Mouse (Mus musculus): ENCODE measurements at regions not wholly inside any gene's neighbourhood (a gene's known extent, or its start where the extent isn't known, plus 50 kb on each side); places are given as distances from the start of the nearest gene placed in this dataset.
"Not testable (repeated sequence)": the region's sequence is repeated elsewhere in the genome, so short reads cannot be mapped to it uniquely, and the experiment has no call there.

DNA sequence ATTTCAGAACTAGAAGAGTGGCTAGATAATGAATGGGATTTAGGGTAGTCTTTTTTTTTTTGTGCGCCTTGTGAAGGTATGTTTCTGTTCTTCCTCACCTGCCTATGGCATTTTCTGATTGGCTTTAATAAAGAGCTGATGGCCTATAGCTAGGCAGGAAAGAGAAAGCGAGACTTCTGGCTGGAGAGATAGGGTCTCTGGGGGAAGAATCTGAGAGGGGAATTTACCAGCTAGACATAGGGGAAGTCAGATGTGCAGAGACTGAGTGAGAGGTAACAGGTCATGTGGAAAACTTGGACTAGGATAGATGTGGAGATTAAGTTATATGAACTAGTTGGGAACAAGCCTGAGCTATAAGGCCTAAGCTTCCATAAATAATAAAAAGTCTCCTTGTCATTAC lies 129.7 kb upstream of the Max start:
- 87% methylated on average over 2 of the region's 2 CpGs for WGBS
- Histone ChIP-seq H3K9me3 (ENCODE audit: control insufficient read depth, low read length) (no peaks in the 10 kb centered on the region), H3K4me2 (replicated peaks; ENCODE audit: low read depth, low read length, severe bottlenecking) (no peak overlapping the region), H3K27me3 (ENCODE audit: control insufficient read depth, insufficient read depth, low read length) (no peaks in the 10 kb centered on the region), H3K4me1 (ENCODE audit: control insufficient read depth, insufficient read depth, low read length) (no peaks in the 10 kb centered on the region; the same call in 1 of the 2 replicates), H3K4me3 (replicated peaks; ENCODE audit: low read length) (no peak overlapping the region), H3K27ac (replicated peaks; ENCODE audit: low read depth, low read length) (no peak overlapping the region), H3K9ac (ENCODE audit: low read depth, low read length, severe bottlenecking) (no peak overlapping the region), H3K36me3 (ENCODE audit: control insufficient read depth, insufficient read depth, low read length) (no peaks in the 10 kb centered on the region)
- DNase-seq (ENCODE audit: low spot score) (no peak), ATAC-seq (ENCODE audit: low FRiP score, low read depth) (no peak)
- no peak for TF ChIP-seq POLR2A (IDR thresholded peaks at IDR 0.05; ENCODE audit: borderline replicate concordance, extremely low read depth, insufficient read depth, insufficient read length)

DNA sequence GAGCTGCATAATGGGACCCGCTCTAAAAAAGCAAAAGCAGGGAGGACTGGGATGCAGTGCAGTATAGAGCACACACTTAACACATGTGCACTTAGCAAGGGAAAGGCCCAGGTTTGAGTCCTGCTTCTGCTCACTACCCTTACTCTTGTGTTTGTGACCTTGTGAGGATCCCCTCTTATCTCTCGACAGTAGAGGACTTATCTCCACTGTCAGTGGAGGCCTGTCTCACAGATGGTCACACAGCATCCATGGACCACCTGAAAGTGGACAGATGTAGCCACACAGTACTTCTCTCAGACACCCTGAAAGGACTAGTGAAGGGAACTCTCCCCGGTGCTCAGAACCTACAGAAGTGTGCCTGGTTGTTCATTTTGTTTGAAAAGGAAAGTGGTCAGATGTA lies 128.5 kb upstream of the Max start:
- Histone ChIP-seq H3K9me3 (ENCODE audit: control insufficient read depth, low read length) (no peaks in the 10 kb centered on the region), H3K4me3 (replicated peaks; ENCODE audit: low read length) (no peak overlapping the region), H3K4me2 (replicated peaks; ENCODE audit: low read depth, low read length, severe bottlenecking) (no peak overlapping the region), H3K4me1 (ENCODE audit: control insufficient read depth, insufficient read depth, low read length) (no peaks in the 10 kb centered on the region; the same call in 1 of the 2 replicates), H3K36me3 (ENCODE audit: control insufficient read depth, insufficient read depth, low read length) (no peaks in the 10 kb centered on the region), H3K27me3 (ENCODE audit: control insufficient read depth, insufficient read depth, low read length) (no peaks in the 10 kb centered on the region), H3K27ac (replicated peaks; ENCODE audit: low read depth, low read length) (no peak overlapping the region), H3K9ac (ENCODE audit: low read depth, low read length, severe bottlenecking) (no peak overlapping the region)
- 85% methylated on average over 3 of the region's 3 CpGs for WGBS
- ATAC-seq (ENCODE audit: low FRiP score, low read depth) (no peak), DNase-seq (ENCODE audit: low spot score) (no peak)
- no peak for TF ChIP-seq POLR2A (IDR thresholded peaks at IDR 0.05; ENCODE audit: borderline replicate concordance, extremely low read depth, insufficient read depth, insufficient read length)

DNA sequence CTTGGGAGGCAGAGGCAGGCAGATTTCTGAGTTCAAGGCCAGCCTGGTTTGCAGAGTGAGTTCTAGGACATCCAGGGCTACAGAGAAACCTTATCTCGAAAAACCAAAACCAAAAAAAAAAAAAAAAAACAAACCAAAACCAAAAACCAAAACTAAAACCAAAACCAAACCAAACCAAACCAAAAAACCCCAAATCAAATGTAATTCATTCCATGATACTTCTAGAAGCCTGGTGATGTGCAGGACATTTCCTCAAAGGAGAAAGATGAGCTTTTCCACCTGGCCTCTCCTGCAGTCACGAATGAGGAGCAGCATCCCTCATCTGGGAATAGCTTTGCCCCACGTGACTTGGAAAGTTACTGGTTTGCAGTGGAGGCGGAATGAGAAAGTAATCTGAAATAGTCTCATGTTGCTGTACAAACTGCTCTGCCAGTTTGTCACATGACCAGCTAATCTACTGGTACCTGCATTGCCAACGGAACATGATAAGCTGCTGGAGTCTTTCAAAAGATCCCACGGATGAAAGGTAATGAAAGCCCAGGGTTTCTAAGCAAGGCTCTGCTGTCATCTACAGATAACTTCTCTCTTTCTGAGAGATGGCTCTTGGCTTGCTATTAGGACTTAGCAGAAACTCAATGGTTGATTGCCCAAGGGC lies 127.8 kb upstream of the Max start:
- Histone ChIP-seq H3K9me3 (ENCODE audit: control insufficient read depth, low read length) (no peaks in the 10 kb centered on the region), H3K4me3 (replicated peaks; ENCODE audit: low read length) (no peak overlapping the region), H3K27me3 (ENCODE audit: control insufficient read depth, insufficient read depth, low read length) (no peaks in the 10 kb centered on the region), H3K9ac (ENCODE audit: low read depth, low read length, severe bottlenecking) (no peak overlapping the region), H3K4me2 (replicated peaks; ENCODE audit: low read depth, low read length, severe bottlenecking) (no peak overlapping the region), H3K4me1 (ENCODE audit: control insufficient read depth, insufficient read depth, low read length) (no peaks in the 10 kb centered on the region; the same call in 1 of the 2 replicates), H3K27ac (replicated peaks; ENCODE audit: low read depth, low read length) (no peak overlapping the region), H3K36me3 (ENCODE audit: control insufficient read depth, insufficient read depth, low read length) (no peaks in the 10 kb centered on the region)
- TF ChIP-seq POLR2A (IDR thresholded peaks at IDR 0.05; ENCODE audit: borderline replicate concordance, extremely low read depth, insufficient read depth, insufficient read length), result no peak
- DNase-seq (ENCODE audit: low spot score), result no peak
- no peak for ATAC-seq (ENCODE audit: low FRiP score, low read depth)
- WGBS, result 85% methylated on average over 6 of the region's 6 CpGs

DNA sequence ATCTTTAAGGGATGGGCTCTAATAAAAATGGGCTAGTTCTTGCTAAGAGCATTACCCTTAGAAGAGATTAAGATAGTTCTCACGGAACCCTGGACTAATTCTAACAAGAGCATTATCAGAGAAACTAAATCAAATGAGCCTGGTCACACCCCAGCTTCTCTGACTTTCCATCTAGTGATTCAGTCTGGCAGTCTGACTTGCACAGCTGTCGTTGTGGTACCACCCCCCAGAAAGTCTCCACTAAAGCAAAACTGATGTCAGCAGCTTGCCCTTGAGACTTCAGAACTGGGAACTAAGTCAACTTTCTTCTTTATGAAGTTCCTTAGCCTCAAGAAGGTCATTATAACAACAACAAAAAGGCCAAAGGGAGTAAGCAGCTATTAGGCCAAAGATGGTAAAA lies 126.5 kb upstream of the Max start:
- WGBS, result 71% methylated on average over 2 of the region's 2 CpGs
- TF ChIP-seq POLR2A (IDR thresholded peaks at IDR 0.05; ENCODE audit: borderline replicate concordance, extremely low read depth, insufficient read depth, insufficient read length), result no peak
- no peak for ATAC-seq (ENCODE audit: low FRiP score, low read depth)

GRCm38 (mm10) chr12:77086931-77087330 lies 124.9 kb upstream of the Max start:
- not testable (repeated sequence) for H3K4me3 ChIP-seq (replicated peaks; ENCODE audit: low read length); H3K9ac ChIP-seq (ENCODE audit: low read depth, low read length, severe bottlenecking); DNase-seq (ENCODE audit: low spot score); H3K36me3 ChIP-seq (ENCODE audit: control insufficient read depth, insufficient read depth, low read length); H3K9me3 ChIP-seq (ENCODE audit: control insufficient read depth, low read length); H3K4me1 ChIP-seq (ENCODE audit: control insufficient read depth, insufficient read depth, low read length); H3K27ac ChIP-seq (replicated peaks; ENCODE audit: low read depth, low read length); H3K4me2 ChIP-seq (replicated peaks; ENCODE audit: low read depth, low read length, severe bottlenecking); H3K27me3 ChIP-seq (ENCODE audit: control insufficient read depth, insufficient read depth, low read length); ATAC-seq (ENCODE audit: low FRiP score, low read depth)
- 90% methylated on average over 1 of the region's 1 CpGs for WGBS

More for the DNA sequence above, 126.5 kb upstream of the Max start:
- H3K4me3 ChIP-seq (replicated peaks; ENCODE audit: low read length), result no peak overlapping the region
- H3K36me3 ChIP-seq (ENCODE audit: control insufficient read depth, insufficient read depth, low read length), result no peaks in the 10 kb centered on the region
- no peak overlapping the region for H3K27ac ChIP-seq (replicated peaks; ENCODE audit: low read depth, low read length)
- no peak overlapping the region for H3K9ac ChIP-seq (ENCODE audit: low read depth, low read length, severe bottlenecking)
- no peaks in the 10 kb centered on the region; the same call in 1 of the 2 replicates for H3K4me1 ChIP-seq (ENCODE audit: control insufficient read depth, insufficient read depth, low read length)
- no peaks in the 10 kb centered on the region for H3K9me3 ChIP-seq (ENCODE audit: control insufficient read depth, low read length)
- DNase-seq (ENCODE audit: low spot score), result no peak
- no peak overlapping the region for H3K4me2 ChIP-seq (replicated peaks; ENCODE audit: low read depth, low read length, severe bottlenecking)
- H3K27me3 ChIP-seq (ENCODE audit: control insufficient read depth, insufficient read depth, low read length), result no peaks in the 10 kb centered on the region

GRCm38 (mm10) chr12:77085894-77086293 lies 123.9 kb upstream of the Max start:
- Histone ChIP-seq H3K36me3 (ENCODE audit: control insufficient read depth, insufficient read depth, low read length) (no peaks in the 10 kb centered on the region), H3K27ac (replicated peaks; ENCODE audit: low read depth, low read length) (no peak overlapping the region), H3K9me3 (ENCODE audit: control insufficient read depth, low read length) (no peaks in the 10 kb centered on the region), H3K4me2 (replicated peaks; ENCODE audit: low read depth, low read length, severe bottlenecking) (no peak overlapping the region), H3K27me3 (ENCODE audit: control insufficient read depth, insufficient read depth, low read length) (no peaks in the 10 kb centered on the region), H3K4me1 (ENCODE audit: control insufficient read depth, insufficient read depth, low read length) (no peaks in the 10 kb centered on the region), H3K9ac (ENCODE audit: low read depth, low read length, severe bottlenecking) (no peak overlapping the region), H3K4me3 (replicated peaks; ENCODE audit: low read length) (no peak overlapping the region)
- DNase-seq (ENCODE audit: low spot score) (no peak), ATAC-seq (ENCODE audit: low FRiP score, low read depth) (no peak)
- WGBS, result 91% methylated on average over 5 of the region's 5 CpGs
- no peak for TF ChIP-seq POLR2A (IDR thresholded peaks at IDR 0.05; ENCODE audit: borderline replicate concordance, extremely low read depth, insufficient read depth, insufficient read length)

Measured in limb, embryonic 14.5 days (tissue).